Mouse (Mus musculus) lung, embryonic 15.5 days (tissue): Measurements from ENCODE around the gene Tbc1d14. TPM values are rescaled to one million over a fixed set of nuclear protein-coding genes. Genes with fewer than 3 reads are reported as not detected.

ENCODE experiments used
- ATAC-seq: fragments of 200-750 bp; cut with Nextera tagmentation; 2 replicates; pipeline ENCODE4 v1.8.0; 2017; ENCODE audit warnings: moderate number of reproducible peaks, borderline replicate concordance; ENCODE audit not compliant: low FRiP score, low TSS enrichment; ENCODE audit errors: extremely low read depth
- H3K27ac ChIP-seq: fragments of 300-500 bp; sonication (generic); 2 replicates; pipeline ENCODE4 v1.5.1; 2015; ENCODE audit warnings: moderate library complexity, mild to moderate bottlenecking, inconsistent platforms
- H3K27me3 ChIP-seq: fragments of 300-500 bp; sonication (generic); 2 replicates; pipeline ENCODE4 v1.6.1; 2015; ENCODE audit warnings: inconsistent platforms
- H3K36me3 ChIP-seq: fragments of 300-500 bp; sonication (generic); 2 replicates; pipeline ENCODE4 v1.6.1; 2015; ENCODE audit warnings: inconsistent platforms
- H3K4me1 ChIP-seq: fragments of 300-500 bp; sonication (generic); 2 replicates; pipeline ENCODE4 v1.6.1; 2015; ENCODE audit warnings: inconsistent platforms
- H3K4me2 ChIP-seq: fragments of 300-500 bp; sonication (generic); 2 replicates; pipeline ENCODE4 v1.6.1; 2015; ENCODE audit warnings: inconsistent platforms, mild to moderate bottlenecking, moderate library complexity
- H3K4me3 ChIP-seq: fragments of 300-500 bp; sonication (generic); 2 replicates; pipeline ENCODE4 v1.5.1; 2015; ENCODE audit warnings: mild to moderate bottlenecking, inconsistent platforms
- H3K9ac ChIP-seq: fragments of 300-500 bp; sonication (generic); 2 replicates; pipeline ENCODE4 v1.6.1; 2015; ENCODE audit warnings: inconsistent platforms
- H3K9me3 ChIP-seq: fragments of 300-500 bp; sonication (generic); 2 replicates; pipeline ENCODE4 v1.6.1; 2016; ENCODE audit warnings: inconsistent platforms
- WGBS: fragments of 180-500 bp; shearing (Covaris S2); methylation state at CpG from one replicate; pipeline ENCODE4 v1.1.7; 2015; 5-methylcytosine and 5-hydroxymethylcytosine counted together
- polyA plus RNA-seq: library from polyadenylated mRNA; unstranded; fragments of >200 nt; fragmentation: Nextera tagmentation; extraction: Ambion mirVana; gene quantifications from 2 replicates; pipeline ENCODE4 v1.2.1, GENCODE M21; 2015

The Tbc1d14 gene
- polyA plus RNA-seq, 1 experiment from 2014 or later: 24.7 TPM

DNA sequence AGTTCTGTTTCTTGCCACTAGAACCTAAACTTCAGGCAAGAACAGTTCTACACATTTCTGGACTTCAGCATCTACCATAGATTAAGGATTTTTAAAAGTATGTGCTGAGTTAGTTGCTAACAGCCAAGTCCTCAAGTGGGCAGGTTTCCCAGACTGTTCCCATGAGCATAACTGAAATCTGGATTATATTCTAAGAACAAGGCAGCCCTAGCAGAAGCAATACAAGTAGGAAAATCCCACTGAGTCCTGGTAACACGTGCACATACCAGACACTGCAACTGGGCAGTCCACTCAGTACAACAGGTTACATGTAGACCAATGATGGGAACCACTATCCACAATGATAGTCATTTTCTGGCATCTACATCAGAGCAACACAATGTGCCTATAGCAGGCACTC, 17.3 kb downstream of the Tbc1d14 start:
- ATAC-seq: no peak
- H3K9ac ChIP-seq: no peak overlapping the region
- WGBS: 55% methylated on average over 1 of the region's 1 CpGs

DNA sequence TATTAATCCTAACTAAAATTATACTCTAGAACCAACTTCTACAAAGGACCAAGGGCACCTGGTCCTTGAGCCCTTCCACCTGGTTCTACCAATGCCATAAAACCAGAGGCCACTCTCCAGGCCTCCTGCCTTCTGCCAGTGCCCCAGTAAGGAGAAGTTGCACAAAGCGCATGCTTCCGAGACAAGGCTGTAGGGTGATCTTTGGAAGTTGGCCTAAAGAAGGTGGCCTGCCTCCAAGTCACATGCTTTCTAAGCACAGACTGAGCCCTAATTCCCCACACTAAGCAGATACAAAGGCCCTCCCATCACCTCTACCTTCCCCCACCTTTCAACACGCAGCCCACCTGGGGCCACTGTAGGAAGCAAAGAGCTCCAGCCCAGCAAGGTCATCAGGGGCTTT, 17.8 kb downstream of the Tbc1d14 start:
- WGBS: 78% methylated on average over 3 of the region's 3 CpGs
- no peak for ATAC-seq
- no peak overlapping the region for H3K9ac ChIP-seq
- no peak overlapping the region for H3K27ac ChIP-seq
- no peak overlapping the region for H3K4me3 ChIP-seq
- H3K4me1 ChIP-seq: peaks cover 16% of the 10 kb centered on the region
- no peaks in the 10 kb centered on the region for H3K27me3 ChIP-seq
- H3K4me2 ChIP-seq: no peak overlapping the region
- H3K36me3 ChIP-seq: peaks cover 6% of the 10 kb centered on the region
- H3K9me3 ChIP-seq: no peaks in the 10 kb centered on the region

More for the DNA sequence above, 17.3 kb downstream of the Tbc1d14 start:
- no peak overlapping the region for H3K27ac ChIP-seq
- H3K4me2 ChIP-seq: no peak overlapping the region
- H3K36me3 ChIP-seq: peaks cover 6% of the 10 kb centered on the region
- peaks cover 16% of the 10 kb centered on the region for H3K4me1 ChIP-seq
- no peaks in the 10 kb centered on the region for H3K27me3 ChIP-seq
- no peaks in the 10 kb centered on the region for H3K9me3 ChIP-seq
- H3K4me3 ChIP-seq: no peak overlapping the region

DNA sequence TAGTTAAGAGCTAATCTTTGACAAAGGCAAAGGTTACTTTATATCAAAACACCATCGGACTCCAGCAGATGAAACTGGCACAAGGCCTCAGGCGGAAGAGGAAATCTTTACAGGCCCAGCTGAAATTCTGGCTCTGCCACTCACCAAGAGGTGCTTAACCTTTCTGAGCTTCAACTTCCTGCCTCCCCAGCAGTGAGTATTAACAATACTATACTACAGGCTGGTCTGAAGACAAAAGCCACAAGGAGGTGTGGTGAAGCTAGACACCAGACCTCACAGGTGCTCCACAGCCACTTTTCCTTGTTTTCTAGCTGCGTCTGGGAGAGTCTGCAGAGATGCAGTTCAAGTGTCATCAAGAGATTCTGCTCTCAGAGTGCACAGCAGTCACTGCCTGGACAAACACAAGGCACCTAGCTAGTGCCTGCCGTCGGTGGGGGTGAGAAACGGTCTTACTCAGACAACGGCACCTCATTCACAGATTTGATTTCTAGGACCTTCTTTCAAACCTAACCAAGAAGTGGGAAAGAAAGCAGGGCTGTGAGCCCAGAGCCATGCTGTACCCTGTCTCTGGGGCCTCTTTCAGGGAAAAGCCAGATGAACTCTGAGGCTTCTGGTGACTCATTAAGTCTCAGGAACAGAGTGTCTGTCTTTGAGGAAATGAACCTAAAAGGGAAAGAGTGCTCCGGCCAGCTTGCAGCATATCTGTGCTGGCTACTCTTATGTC, 18.8 kb downstream of the Tbc1d14 start:
- Histone ChIP-seq H3K27me3 (no peaks in the 10 kb centered on the region), H3K27ac (peak overlapping the region; percentile 76), H3K4me1 (peaks cover 16% of the 10 kb centered on the region), H3K36me3 (peaks cover 6% of the 10 kb centered on the region), H3K9ac (no peak overlapping the region), H3K4me3 (no peak overlapping the region), H3K9me3 (no peaks in the 10 kb centered on the region), H3K4me2 (0 out of 2 replicates have a peak overlapping the region, but pooled peaks have one; percentile 0)
- 30% methylated on average over 8 of the region's 8 CpGs for whole genome bisulfite sequencing
- ATAC-seq: no peak

DNA sequence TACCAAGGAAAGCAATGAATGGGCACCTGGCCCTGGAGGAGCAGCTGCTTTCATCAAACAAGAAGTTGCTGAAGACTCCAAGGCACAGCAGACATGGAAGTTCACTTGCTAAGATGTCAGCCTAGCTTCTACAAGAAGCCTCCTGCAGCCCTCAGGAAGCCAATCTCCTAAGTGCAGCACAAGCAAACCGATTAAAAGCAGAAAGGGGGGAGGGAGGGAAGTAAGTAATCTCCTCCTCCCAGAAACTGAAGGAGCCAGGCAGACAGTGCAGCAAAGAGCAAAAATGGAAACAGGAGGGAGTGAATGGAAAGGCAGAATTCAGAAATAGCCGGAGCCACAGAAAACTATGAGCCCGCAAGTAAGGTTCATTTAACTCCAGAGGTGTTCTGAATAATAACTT, 19.7 kb downstream of the Tbc1d14 start:
- H3K9ac ChIP-seq: no peak overlapping the region
- 58% methylated on average over 3 of the region's 3 CpGs for WGBS
- no peak overlapping the region; the same call in 1 of the 2 replicates for H3K27ac ChIP-seq

DNA sequence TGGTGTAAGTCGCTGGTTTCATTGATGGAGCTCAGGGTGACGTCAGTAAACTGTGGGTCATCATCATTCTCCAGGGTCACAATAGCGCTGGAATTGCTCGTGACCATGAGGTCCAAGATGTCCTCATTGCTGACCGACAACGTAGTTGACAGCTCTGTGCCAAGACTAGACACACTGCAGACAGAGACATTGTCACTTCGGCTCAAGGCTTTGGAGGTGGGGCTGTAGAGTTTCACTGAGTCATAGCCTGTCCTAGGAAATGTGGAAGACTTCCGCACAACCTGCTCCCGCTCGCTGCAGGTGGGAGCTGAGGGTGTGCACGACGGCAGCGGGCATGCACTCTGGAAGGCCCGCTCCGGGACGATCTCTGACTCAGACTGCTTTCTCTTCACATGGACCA, 21.7 kb downstream of the Tbc1d14 start:
- ATAC-seq: no peak
- Histone ChIP-seq H3K27ac (no peak overlapping the region), H3K4me1 (peaks cover 18% of the 10 kb centered on the region), H3K9me3 (no peaks in the 10 kb centered on the region), H3K4me3 (no peak overlapping the region), H3K9ac (no peak overlapping the region), H3K36me3 (peaks cover 6% of the 10 kb centered on the region), H3K4me2 (no peak overlapping the region), H3K27me3 (no peaks in the 10 kb centered on the region)
- WGBS: 91% methylated on average over 16 of the region's 16 CpGs

More for the DNA sequence above, 19.7 kb downstream of the Tbc1d14 start:
- H3K4me3 ChIP-seq: no peak overlapping the region
- H3K27me3 ChIP-seq: no peaks in the 10 kb centered on the region
- H3K9me3 ChIP-seq: no peaks in the 10 kb centered on the region
- H3K4me1 ChIP-seq: peaks cover 16% of the 10 kb centered on the region
- ATAC-seq: no peak
- no peak overlapping the region for H3K4me2 ChIP-seq
- peaks cover 6% of the 10 kb centered on the region for H3K36me3 ChIP-seq

DNA sequence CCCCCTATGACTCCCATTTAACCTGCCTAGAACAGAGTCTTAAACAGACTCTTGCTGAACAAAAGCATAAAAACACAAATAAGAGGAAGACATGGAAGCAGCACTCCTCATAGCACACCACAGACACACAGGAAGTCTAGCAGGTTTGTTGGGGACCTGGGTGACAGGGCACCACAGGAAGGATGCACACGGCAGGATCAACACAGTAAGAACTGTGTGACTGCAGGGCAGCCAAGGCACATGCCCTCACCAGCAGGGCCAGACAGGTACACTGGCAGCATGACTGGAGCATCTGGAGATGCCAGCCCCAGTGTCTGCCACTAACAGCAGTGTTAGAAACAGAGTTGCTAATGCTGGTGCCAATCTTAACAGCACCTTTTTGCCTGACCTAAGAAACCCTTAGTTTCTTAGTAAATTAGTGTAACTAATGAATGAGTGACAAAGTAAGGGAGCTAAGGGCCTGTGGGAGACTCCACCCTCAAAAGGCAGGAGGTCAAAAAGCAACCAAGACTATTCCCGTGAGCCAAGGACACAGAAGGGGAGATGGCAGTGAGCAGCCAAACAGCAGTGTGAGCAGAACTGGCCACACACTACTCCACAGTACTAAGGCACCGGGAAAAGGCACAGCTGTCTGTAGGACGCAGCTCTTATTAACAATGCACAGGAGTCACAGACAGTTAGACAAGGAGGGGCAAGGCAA, 22.4 kb downstream of the Tbc1d14 start:
- no peak overlapping the region for H3K27ac ChIP-seq
- H3K4me3 ChIP-seq: no peak overlapping the region
- H3K4me1 ChIP-seq: peaks cover 18% of the 10 kb centered on the region
- no peaks in the 10 kb centered on the region for H3K27me3 ChIP-seq
- peaks cover 6% of the 10 kb centered on the region for H3K36me3 ChIP-seq
- H3K4me2 ChIP-seq: no peak overlapping the region
- no peak overlapping the region for H3K9ac ChIP-seq
- no peaks in the 10 kb centered on the region for H3K9me3 ChIP-seq
- ATAC-seq: no peak
- 83% methylated on average over 4 of the region's 4 CpGs for WGBS

DNA sequence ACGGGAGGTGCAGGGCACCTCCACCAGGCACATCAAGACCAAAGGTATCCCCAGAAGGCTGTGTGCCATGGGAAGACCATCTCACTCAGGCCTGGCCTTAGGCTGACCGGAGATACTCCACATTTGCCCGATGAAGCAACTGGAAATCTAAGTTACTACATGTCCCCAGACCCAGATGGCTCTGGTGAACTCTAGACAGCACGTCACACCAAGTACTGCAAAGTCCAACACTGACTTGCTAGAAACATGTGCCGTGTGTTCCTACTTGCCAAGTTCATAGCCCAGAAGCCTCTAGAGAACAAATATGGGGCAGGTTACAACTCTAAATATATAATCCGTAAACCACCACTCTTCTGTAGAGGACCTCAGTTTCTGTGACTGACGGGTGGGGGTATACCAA, 23.0 kb downstream of the Tbc1d14 start:
- no peak for ATAC-seq
- Histone ChIP-seq H3K4me1 (peaks cover 18% of the 10 kb centered on the region), H3K9me3 (no peaks in the 10 kb centered on the region), H3K27me3 (no peaks in the 10 kb centered on the region), H3K9ac (no peak overlapping the region), H3K27ac (no peak overlapping the region), H3K4me3 (no peak overlapping the region), H3K36me3 (peaks cover 6% of the 10 kb centered on the region), H3K4me2 (no peak overlapping the region)
- 82% methylated on average over 7 of the region's 7 CpGs for WGBS

DNA sequence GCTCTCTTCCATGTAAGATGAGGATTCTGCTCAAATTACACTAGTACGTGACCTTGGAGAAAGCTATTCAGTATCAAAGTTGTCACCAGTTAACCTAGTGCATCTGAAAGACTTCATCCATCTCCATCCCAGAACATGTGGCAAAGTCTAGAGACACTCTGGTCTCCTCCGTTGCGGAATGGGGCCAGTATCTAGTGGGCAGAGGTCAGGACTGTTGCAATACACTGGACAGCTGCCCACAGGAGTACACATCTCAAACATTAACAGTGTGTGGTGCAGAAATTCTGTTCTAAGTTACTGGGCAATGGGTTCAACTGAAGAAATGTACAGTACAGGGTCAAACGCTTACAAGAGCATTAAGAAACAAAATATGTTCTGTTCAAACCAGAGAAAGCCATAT, 25.0 kb downstream of the Tbc1d14 start:
- no peak overlapping the region for H3K4me3 ChIP-seq
- no peak overlapping the region for H3K4me2 ChIP-seq
- H3K9ac ChIP-seq: no peak overlapping the region
- H3K27me3 ChIP-seq: no peaks in the 10 kb centered on the region
- WGBS: 57% methylated on average over 4 of the region's 4 CpGs
- peaks cover 6% of the 10 kb centered on the region for H3K36me3 ChIP-seq
- no peak overlapping the region for H3K27ac ChIP-seq
- no peak for ATAC-seq
- peaks cover 2% of the 10 kb centered on the region; the same call in 1 of the 2 replicates for H3K4me1 ChIP-seq
- no peaks in the 10 kb centered on the region for H3K9me3 ChIP-seq

DNA sequence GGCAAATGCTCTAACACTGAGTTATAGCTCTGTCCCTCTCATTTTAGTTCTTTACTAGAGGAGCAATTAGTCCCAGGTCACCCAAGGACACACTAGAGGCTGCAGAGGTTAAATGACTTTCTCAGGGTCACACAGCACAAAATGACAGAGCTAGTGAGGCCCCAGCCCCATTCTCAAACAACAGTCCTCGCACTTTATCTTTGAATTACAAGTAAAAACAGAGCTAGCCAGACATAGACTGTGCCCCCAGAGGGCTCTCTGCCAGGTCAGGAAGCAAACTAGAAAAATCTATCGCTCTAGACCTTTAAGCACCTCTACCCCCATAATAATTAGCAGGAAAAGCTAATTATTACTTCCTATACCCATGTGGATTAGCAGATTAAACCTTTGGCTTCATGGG, 25.4 kb downstream of the Tbc1d14 start:
- H3K4me3 ChIP-seq: no peak overlapping the region
- no peak overlapping the region for H3K4me2 ChIP-seq
- no peak overlapping the region for H3K27ac ChIP-seq
- H3K9ac ChIP-seq: no peak overlapping the region
- peaks cover 6% of the 10 kb centered on the region for H3K36me3 ChIP-seq
- H3K27me3 ChIP-seq: no peaks in the 10 kb centered on the region
- ATAC-seq: no peak
- 60% methylated on average over 2 of the region's 2 CpGs for WGBS
- H3K4me1 ChIP-seq: 0 out of 2 replicates have a peak, but pooled peaks cover 2% of the 10 kb centered on the region
- no peaks in the 10 kb centered on the region for H3K9me3 ChIP-seq

DNA sequence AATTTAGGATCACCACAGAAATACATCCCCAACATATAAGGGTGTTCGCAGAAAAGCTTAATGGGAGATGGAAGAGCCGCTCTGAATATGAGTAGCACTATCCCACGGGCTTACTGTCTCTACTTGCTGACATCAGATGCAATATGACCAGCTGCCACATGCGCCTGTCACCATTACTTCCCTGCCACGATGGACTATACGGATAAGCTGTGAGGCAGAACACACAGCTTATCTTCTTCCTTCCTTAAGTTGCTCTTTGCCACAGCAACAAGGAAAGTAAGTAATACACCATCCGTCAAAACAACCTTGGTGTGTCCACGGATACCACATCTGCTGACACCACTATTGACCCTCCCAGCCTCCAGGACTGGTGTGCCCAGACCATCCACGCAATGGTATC, 28.5 kb downstream of the Tbc1d14 start:
- H3K4me3 ChIP-seq: no peak overlapping the region
- H3K9ac ChIP-seq: no peak overlapping the region
- H3K27ac ChIP-seq: no peak overlapping the region
- no peaks in the 10 kb centered on the region for H3K27me3 ChIP-seq
- H3K4me2 ChIP-seq: no peak overlapping the region
- peaks cover 6% of the 10 kb centered on the region; the same call in 1 of the 2 replicates for H3K4me1 ChIP-seq
- 58% methylated on average over 9 of the region's 9 CpGs for WGBS
- no peak for ATAC-seq
- no peaks in the 10 kb centered on the region for H3K9me3 ChIP-seq
- H3K36me3 ChIP-seq: no peaks in the 10 kb centered on the region

DNA sequence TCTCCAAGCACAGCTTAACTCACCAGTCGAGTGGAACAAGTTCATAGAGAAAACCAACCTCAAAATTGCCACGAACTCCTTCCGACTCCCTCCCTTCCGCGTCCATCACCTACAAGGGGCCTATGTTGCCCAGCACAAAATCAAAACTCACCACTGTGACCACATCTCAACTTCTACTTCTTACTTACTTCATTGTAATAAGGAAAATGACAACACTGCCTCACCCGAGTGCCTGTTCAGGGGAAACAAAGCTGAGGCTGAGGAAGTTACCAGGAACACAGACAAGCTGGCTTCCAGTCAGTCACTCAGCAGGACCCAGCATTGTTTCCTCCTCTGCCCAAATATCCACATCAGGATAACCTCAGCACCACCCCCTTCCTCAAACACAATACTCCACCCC, 29.3 kb downstream of the Tbc1d14 start:
- Histone ChIP-seq H3K9me3 (no peaks in the 10 kb centered on the region), H3K9ac (no peak overlapping the region), H3K4me1 (peaks cover 11% of the 10 kb centered on the region), H3K27ac (no peak overlapping the region), H3K4me2 (no peak overlapping the region), H3K4me3 (no peak overlapping the region), H3K36me3 (no peaks in the 10 kb centered on the region), H3K27me3 (no peaks in the 10 kb centered on the region)
- ATAC-seq: no peak
- WGBS: 76% methylated on average over 6 of the region's 6 CpGs

DNA sequence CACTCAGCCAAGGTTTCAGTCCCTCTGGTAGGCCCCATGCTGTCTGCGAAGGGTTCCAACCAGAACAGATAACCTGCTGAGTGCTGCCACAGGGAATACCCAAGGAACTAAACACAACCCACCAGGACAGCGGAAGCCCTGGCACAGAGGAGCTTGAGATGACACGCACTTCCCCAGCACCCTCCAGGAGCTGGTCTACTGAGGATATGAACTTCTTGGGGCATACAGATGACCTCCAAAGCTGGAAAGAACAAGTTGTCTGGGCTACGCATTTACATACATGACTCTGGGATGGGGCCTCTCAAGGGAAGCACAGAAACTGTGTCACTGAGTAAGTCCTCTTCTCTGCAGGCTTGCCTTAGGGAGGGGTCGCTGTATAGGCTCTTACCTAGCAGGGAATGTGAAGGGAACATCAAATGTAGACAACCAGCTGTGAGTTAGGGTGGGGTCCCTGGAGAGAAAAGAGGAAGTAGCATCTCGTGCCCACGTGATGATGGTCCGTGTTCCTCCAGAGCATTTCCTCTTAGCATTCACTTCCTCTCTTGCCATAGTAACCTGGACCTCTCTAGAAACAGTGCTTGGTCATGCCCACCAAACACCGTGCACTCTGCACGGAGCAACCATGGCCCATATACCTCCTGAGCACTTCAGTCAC, 30.2 kb downstream of the Tbc1d14 start:
- no peak for ATAC-seq
- H3K4me1 ChIP-seq: peaks cover 14% of the 10 kb centered on the region
- WGBS: 80% methylated on average over 10 of the region's 10 CpGs
- H3K27ac ChIP-seq: no peak overlapping the region
- H3K4me3 ChIP-seq: no peak overlapping the region
- H3K9ac ChIP-seq: no peak overlapping the region
- no peaks in the 10 kb centered on the region for H3K27me3 ChIP-seq
- H3K4me2 ChIP-seq: no peak overlapping the region
- H3K9me3 ChIP-seq: no peaks in the 10 kb centered on the region
- no peaks in the 10 kb centered on the region for H3K36me3 ChIP-seq
